1 mouse cellular context compared by ENCODE assay signal in the genomic region with DNA sequence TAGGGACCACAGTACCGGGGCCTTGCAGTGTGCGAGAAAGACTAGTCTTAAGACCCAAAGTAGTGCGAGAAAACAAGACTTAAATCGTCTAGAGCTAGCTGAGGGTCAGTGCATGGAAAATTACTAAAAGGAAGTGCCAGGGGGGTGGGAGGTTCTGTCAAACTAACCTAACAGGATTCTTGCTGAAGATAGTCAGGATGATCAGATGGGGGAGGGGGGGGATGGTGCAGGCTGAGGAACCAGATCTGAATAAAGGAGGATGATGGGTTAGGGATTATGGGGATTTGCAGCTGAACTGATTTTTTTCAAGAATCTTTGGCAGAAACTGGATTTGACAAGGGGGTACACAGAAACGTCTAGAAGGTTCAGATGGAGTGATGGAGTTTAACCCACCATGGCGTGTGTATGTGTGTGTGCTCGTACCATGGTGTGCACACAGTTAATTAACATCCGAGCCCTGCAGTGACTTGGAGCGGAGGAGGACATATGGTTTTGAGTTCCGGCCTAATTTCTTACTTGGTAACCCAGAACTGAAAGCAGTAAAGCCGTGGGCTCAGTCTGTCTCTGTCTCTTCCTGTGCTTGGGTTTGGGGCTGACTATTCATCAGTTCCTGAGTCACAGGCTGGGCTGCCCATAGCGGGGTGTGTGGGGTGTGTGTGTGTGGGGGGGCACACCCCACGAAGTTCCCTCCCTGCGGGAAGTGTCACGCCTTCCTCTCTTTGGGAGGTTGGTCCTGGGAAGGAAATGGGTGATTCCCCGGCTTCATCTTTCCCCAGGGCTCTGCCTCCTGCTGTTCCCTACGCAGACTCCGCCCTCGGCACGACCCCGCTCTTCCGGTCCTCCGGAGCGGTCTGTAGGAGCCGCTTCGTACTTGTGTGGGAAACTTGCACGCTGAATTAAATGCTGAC.
TF ChIP-seq lines count a peak whose summit lies in the region.

No protein-coding gene starts in this region.

TF ChIP-seq in MEL, 35 proteins besides CTCF, POLR2A, EP300 and RAD21 (continued from another document):
- no peak for TF ChIP-seq POLR2AphosphoS5 (IDR thresholded peaks at IDR 0.05; ENCODE audit: borderline replicate concordance, low read depth, low read length)
- no peak for TF ChIP-seq ZC3H11A (IDR thresholded peaks at IDR 0.05; ENCODE audit: low read depth, low read length)
- TF ChIP-seq ETS1 (IDR thresholded peaks at IDR 0.05; ENCODE audit: low read depth, low read length): peak; percentile 13; the same call in 1 of the 2 replicates
- no peak for TF ChIP-seq ZNF384 (IDR thresholded peaks at IDR 0.05; ENCODE audit: low read depth, low read length)
- TF ChIP-seq UBTF (IDR thresholded peaks at IDR 0.05; ENCODE audit: borderline replicate concordance, insufficient read depth, low read depth, low read length): no peak
- no peak for TF ChIP-seq USF1 (IDR thresholded peaks at IDR 0.05; ENCODE audit: low read depth, low read length)
- no peak for TF ChIP-seq MAX (IDR thresholded peaks at IDR 0.05; ENCODE audit: low read length)
- peak; percentile 34 for TF ChIP-seq RCOR1 (IDR thresholded peaks at IDR 0.05; ENCODE audit: low read depth, low read length)
- no peak for TF ChIP-seq ZMIZ1 (IDR thresholded peaks at IDR 0.05; ENCODE audit: low read depth, low read length)
- TF ChIP-seq GABPA (IDR thresholded peaks at IDR 0.05; ENCODE audit: low read depth, low read length): no peak
- TF ChIP-seq JUND (IDR thresholded peaks at IDR 0.05; ENCODE audit: low read depth, low read length): no peak
- peak; percentile 19; the same call in 1 of the 2 replicates for TF ChIP-seq SIN3A (IDR thresholded peaks at IDR 0.05; ENCODE audit: low read length)
- TF ChIP-seq BHLHE40 (IDR thresholded peaks at IDR 0.05; ENCODE audit: borderline replicate concordance, low read depth, low read length): peak; percentile 20; the same call in 1 of the 2 replicates
- 0 out of 2 replicates have a peak, but pooled peaks have one; percentile 1 for TF ChIP-seq TBP (IDR thresholded peaks at IDR 0.05; ENCODE audit: low read depth, low read length)
- no peak for TF ChIP-seq GATA1 (IDR thresholded peaks at IDR 0.05; ENCODE audit: low read depth, low read length)
- no peak for TF ChIP-seq CHD1 (IDR thresholded peaks at IDR 0.05; ENCODE audit: low read depth, low read length)
- 0 out of 2 replicates have a peak, but pooled peaks have one; percentile 6 for TF ChIP-seq SMC3 (IDR thresholded peaks at IDR 0.05; ENCODE audit: low read depth, low read length)
- TF ChIP-seq ELF1 (IDR thresholded peaks at IDR 0.05; ENCODE audit: low read depth, low read length): peak; percentile 60; the same call in 1 of the 2 replicates
- TF ChIP-seq E2F4 (IDR thresholded peaks at IDR 0.05; ENCODE audit: borderline replicate concordance, low read depth, low read length): peak; percentile 27; the same call in 1 of the 2 replicates
TF ChIP-seq in MEL: peak in this region for 16.
